Comparison of ENCODE assay signal across 8 mouse cellular contexts in the genomic region with DNA sequence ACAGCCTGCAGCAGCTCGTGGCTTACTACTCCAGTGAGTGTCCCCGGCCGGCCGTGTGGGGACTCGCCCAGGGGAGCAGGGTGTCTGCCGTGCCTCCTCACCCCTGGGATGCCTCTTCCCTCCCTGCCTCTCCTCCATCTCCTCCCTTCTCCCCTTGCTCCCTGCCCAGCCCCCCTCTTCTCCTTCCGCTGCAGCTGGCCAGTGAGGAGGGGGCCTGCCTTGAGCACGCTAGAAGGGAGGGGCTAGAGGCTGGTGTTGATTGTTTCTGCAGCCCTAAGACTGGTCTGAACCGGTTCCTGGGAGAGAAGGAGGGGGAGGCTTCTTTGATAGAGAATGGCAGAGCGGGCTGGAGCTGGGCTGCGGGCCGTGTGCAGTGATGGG. TPM values are rescaled to one million over a fixed set of nuclear protein-coding genes. Genes with fewer than 3 reads are reported as not detected.
DNase-seq lines count a peak whose midpoint lies in the region; ATAC-seq and TF ChIP-seq lines count a peak whose summit lies in the region.

No protein-coding gene starts in this region.

- peaks cover 70% of the 10 kb centered on the region for H3K36me3 ChIP-seq in kidney, embryonic 14.5 days (ENCODE audit: control insufficient read depth, insufficient read depth, low read length)
- peaks cover 35% of the 10 kb centered on the region for H3K36me3 ChIP-seq in intestine, embryonic 15.5 days

- TF ChIP-seq CTCF in olfactory bulb, adult 2 months (IDR thresholded peaks at IDR 0.05; ENCODE audit: insufficient read depth, low read depth, low read length): no peak

- peak; percentile 92 for ATAC-seq in kidney, embryonic 14.5 days (ENCODE audit: low FRiP score, low TSS enrichment)
- peak; percentile 89 for ATAC-seq in intestine, embryonic 15.5 days
- no peak for ATAC-seq in erythroid progenitor cell, adult 5-6 weeks (replicated peaks; ENCODE audit: low FRiP score, poor library complexity, severe bottlenecking)
- ATAC-seq in CD4-positive, CD25-positive, alpha-beta regulatory T cell, adult 4 months: no peak

- peak overlapping the region; percentile 29 for H3K4me2 ChIP-seq in kidney, embryonic 14.5 days (replicated peaks; ENCODE audit: low read depth, low read length)
- peak overlapping the region; percentile 38 for H3K4me2 ChIP-seq in intestine, embryonic 15.5 days (replicated peaks)

- 5% methylated on average over 11 of the region's 12 CpGs for WGBS in kidney, embryonic 14.5 days
- WGBS in intestine, embryonic 15.5 days: 9% methylated on average over 11 of the region's 12 CpGs
- 17% methylated on average over 12 of the region's 12 CpGs for WGBS in olfactory bulb, adult 2 months

- peak overlapping the region; percentile 93 for H3K27ac ChIP-seq in kidney, embryonic 14.5 days (ENCODE audit: low read depth, low read length)
- H3K27ac ChIP-seq in intestine, embryonic 15.5 days: peak overlapping the region; percentile 81
- H3K27ac ChIP-seq in olfactory bulb, adult 2 months (ENCODE audit: insufficient read depth, low read depth, low read length): peak overlapping the region; percentile 49

- H3K9ac ChIP-seq in kidney, embryonic 14.5 days (ENCODE audit: low read depth, low read length): peak overlapping the region; percentile 51; the same call in 1 of the 2 replicates
- H3K9ac ChIP-seq in intestine, embryonic 15.5 days: peak overlapping the region; percentile 42

- H3K4me3 ChIP-seq in kidney, embryonic 14.5 days (ENCODE audit: low read length): no peak overlapping the region; the same call in 1 of the 2 replicates
- H3K4me3 ChIP-seq in intestine, embryonic 15.5 days (replicated peaks): peak overlapping the region; percentile 14; the same call in 1 of the 2 replicates
- H3K4me3 ChIP-seq in olfactory bulb, adult 2 months (ENCODE audit: insufficient read depth, low read depth, low read length): no peak overlapping the region

- peaks cover 44% of the 10 kb centered on the region for H3K4me1 ChIP-seq in kidney, embryonic 14.5 days (ENCODE audit: control insufficient read depth, insufficient read depth, low read length)
- H3K4me1 ChIP-seq in intestine, embryonic 15.5 days (replicated peaks): peaks cover 41% of the 10 kb centered on the region
- H3K4me1 ChIP-seq in olfactory bulb, adult 2 months (ENCODE audit: control insufficient read depth, insufficient read depth, low read length): peaks cover 50% of the 10 kb centered on the region

- H3K9me3 ChIP-seq in kidney, embryonic 14.5 days (ENCODE audit: control insufficient read depth, low read length): no peaks in the 10 kb centered on the region
- H3K9me3 ChIP-seq in intestine, embryonic 15.5 days: no peaks in the 10 kb centered on the region

- DNase-seq in kidney, postnatal 36 days: no peak
- peak; percentile 57 to 58 for DNase-seq in urinary bladder, postnatal 36 days (ENCODE audit: low spot score in 2 of 2)
- DNase-seq in urinary bladder, adult 2 months (ENCODE audit: low spot score): no peak

- no peak for TF ChIP-seq POLR2A in olfactory bulb, adult 2 months (IDR thresholded peaks at IDR 0.05; ENCODE audit: insufficient read depth, low read depth, low read length)

- H3K27me3 ChIP-seq in kidney, embryonic 14.5 days (ENCODE audit: control insufficient read depth, insufficient read depth, low read length): no peaks in the 10 kb centered on the region
- H3K27me3 ChIP-seq in intestine, embryonic 15.5 days (replicated peaks): no peaks in the 10 kb centered on the region

RNA-seq across cellular contexts. Expression of gene Src, which starts 46.5 kb away (rescaled TPM):
- 13.5 and 17.5 TPM in 2 replicates for polyA plus RNA-seq in kidney, embryonic 14.5 days (2014; fragmentation: Nextera tagmentation; extraction: Ambion mirVana)
- polyA plus RNA-seq in urinary bladder, adult 2 months (2012; rRNA removed): 63.4 and 72.7 TPM in 2 replicates
- 18.1 and 19.4 TPM in 2 replicates for polyA plus RNA-seq in intestine, embryonic 15.5 days (2015; fragmentation: Nextera tagmentation; extraction: Ambion mirVana)
- not detected in 2 replicates for polyA plus RNA-seq in olfactory bulb, adult 2 months (2012; ENCODE audit: insufficient read depth, insufficient read length, low replicate concordance, missing spikeins)
- total RNA-seq in erythroid progenitor cell, adult 5-6 weeks (2015; ENCODE audit: low replicate concordance): 0.36 and 0.42 TPM in 2 replicates
- 0.39 and 1.1 TPM in 2 replicates for total RNA-seq in erythroid progenitor cell, adult 5-6 weeks (2017; ENCODE audit: low replicate concordance)
- 1 to 10 TPM; 1.6 to 2.0 TPM for polyA plus RNA-seq in CD4-positive, CD25-positive, alpha-beta regulatory T cell, adult 4 months (2017; shearing (Covaris generic))

Comparison
In these comparisons a context has a peak if more than half of its experiments do, and no peak if none do; other contexts are left out.
1. DNase-seq: peak in urinary bladder, postnatal 36 days (2 of 2); none in kidney, postnatal 36 days (0 of 2) and urinary bladder, adult 2 months (single experiment).
2. ATAC-seq: peak in kidney, embryonic 14.5 days (single experiment) and intestine, embryonic 15.5 days (single experiment); none in erythroid progenitor cell, adult 5-6 weeks (single experiment) and CD4-positive, CD25-positive, alpha-beta regulatory T cell, adult 4 months (single experiment).
3. Peak in every context shown above with its lines, with median percentiles within 50 percentile points of each other: H3K27ac ChIP-seq.